8 mouse cellular contexts compared by ENCODE assay signal in genomic region chr11:18957097-18957804, GRCm38 (mm10).
A peak's percentile ranks its signal among the peaks of the same experiment; 100 is the strongest.
DNase-seq lines count a peak whose midpoint lies in the region; ATAC-seq and TF ChIP-seq lines count a peak whose summit lies in the region.

No protein-coding gene starts in this region.

- H3K27me3 ChIP-seq in kidney, embryonic 16.5 days (ENCODE audit: insufficient read depth, low read length), result no peaks in the 10 kb centered on the region
- H3K27me3 ChIP-seq in embryonic facial prominence, embryonic 10.5 days (replicated peaks; ENCODE audit: low read depth, poor library complexity, severe bottlenecking), result peaks cover 5% of the 10 kb centered on the region; the same call in 1 of the 2 replicates
- H3K27me3 ChIP-seq in hindbrain, postnatal 0 days (ENCODE audit: insufficient read depth, low read length), result no peaks in the 10 kb centered on the region
- H3K27me3 ChIP-seq in midbrain, embryonic 16.5 days (ENCODE audit: control insufficient read depth, insufficient read depth, low read depth, low read length), result no peaks in the 10 kb centered on the region

- 0 out of 2 replicates have a peak, but pooled peaks cover 5% of the 10 kb centered on the region for H3K36me3 ChIP-seq in kidney, embryonic 16.5 days (ENCODE audit: insufficient read depth, low read length)
- peaks cover 9% of the 10 kb centered on the region; the same call in 1 of the 2 replicates for H3K36me3 ChIP-seq in embryonic facial prominence, embryonic 10.5 days (replicated peaks)
- no peaks in the 10 kb centered on the region; the same call in 1 of the 2 replicates for H3K36me3 ChIP-seq in hindbrain, postnatal 0 days (ENCODE audit: insufficient read depth, low read length)
- H3K36me3 ChIP-seq in midbrain, embryonic 16.5 days (ENCODE audit: control insufficient read depth, insufficient read depth, low read length), result no peaks in the 10 kb centered on the region

- intact Hi-C loops in left cerebral cortex, adult 2 months (cut with DNase I), result no loop called here

- peaks cover 38% of the 10 kb centered on the region for H3K4me1 ChIP-seq in kidney, embryonic 16.5 days (ENCODE audit: insufficient read depth, low read length)
- peaks cover 19% of the 10 kb centered on the region for H3K4me1 ChIP-seq in embryonic facial prominence, embryonic 10.5 days
- H3K4me1 ChIP-seq in hindbrain, postnatal 0 days (ENCODE audit: insufficient read depth, low read length), result 0 out of 2 replicates have a peak, but pooled peaks cover 3% of the 10 kb centered on the region
- H3K4me1 ChIP-seq in midbrain, embryonic 16.5 days (ENCODE audit: control insufficient read depth, insufficient read depth, low read length), result no peaks in the 10 kb centered on the region; the same call in 1 of the 2 replicates

- no peak overlapping the region for H3K27ac ChIP-seq in kidney, embryonic 16.5 days (ENCODE audit: low read length)
- peak overlapping the region; percentile 26; the same call in 1 of the 2 replicates for H3K27ac ChIP-seq in embryonic facial prominence, embryonic 10.5 days (replicated peaks)
- no peak overlapping the region for H3K27ac ChIP-seq in hindbrain, postnatal 0 days
- H3K27ac ChIP-seq in midbrain, embryonic 16.5 days (ENCODE audit: low read length), result no peak overlapping the region
- H3K27ac ChIP-seq in left cerebral cortex, adult 2 months, result no peak overlapping the region

- H3K4me3 ChIP-seq in kidney, embryonic 16.5 days (ENCODE audit: low read length), result no peak overlapping the region
- H3K4me3 ChIP-seq in embryonic facial prominence, embryonic 10.5 days, result no peak overlapping the region
- H3K4me3 ChIP-seq in hindbrain, postnatal 0 days (ENCODE audit: low read length), result no peak overlapping the region
- H3K4me3 ChIP-seq in midbrain, embryonic 16.5 days (ENCODE audit: low read depth, low read length), result 0 out of 2 replicates have a peak overlapping the region, but pooled peaks have one; percentile 14
- no peak overlapping the region for H3K4me3 ChIP-seq in left cerebral cortex, adult 2 months

- TF ChIP-seq CTCF in hindbrain, postnatal 0 days (IDR thresholded peaks at IDR 0.05; ENCODE audit: low read depth), result no peak
- no peak for TF ChIP-seq CTCF in left cerebral cortex, adult 2 months (IDR thresholded peaks at IDR 0.05)

- no peaks in the 10 kb centered on the region for H3K9me3 ChIP-seq in kidney, embryonic 16.5 days (ENCODE audit: low read length)
- no peaks in the 10 kb centered on the region for H3K9me3 ChIP-seq in embryonic facial prominence, embryonic 10.5 days
- H3K9me3 ChIP-seq in hindbrain, postnatal 0 days (ENCODE audit: low read length), result no peaks in the 10 kb centered on the region
- no peaks in the 10 kb centered on the region for H3K9me3 ChIP-seq in midbrain, embryonic 16.5 days (replicated peaks; ENCODE audit: control insufficient read depth, low read length, poor library complexity, severe bottlenecking)

- 46% methylated on average over 12 of the region's 12 CpGs for WGBS in kidney, embryonic 16.5 days
- WGBS in embryonic facial prominence, embryonic 10.5 days, result 51% methylated on average over 12 of the region's 12 CpGs
- WGBS in hindbrain, postnatal 0 days, result 49% methylated on average over 12 of the region's 12 CpGs
- 44% methylated on average over 12 of the region's 12 CpGs for WGBS in midbrain, embryonic 16.5 days

- H3K4me2 ChIP-seq in kidney, embryonic 16.5 days (replicated peaks; ENCODE audit: low read depth, low read length), result peak overlapping the region; percentile 14
- peak overlapping the region; percentile 11 for H3K4me2 ChIP-seq in hindbrain, postnatal 0 days (ENCODE audit: low read depth, low read length)
- H3K4me2 ChIP-seq in midbrain, embryonic 16.5 days (ENCODE audit: low read length), result peak overlapping the region; percentile 47

- no peak for ATAC-seq in kidney, embryonic 16.5 days (ENCODE audit: low FRiP score, low TSS enrichment)
- no peak for ATAC-seq in hindbrain, postnatal 0 days
- no peak for ATAC-seq in midbrain, embryonic 16.5 days

- DNase-seq in kidney, adult 9 months, result no peak
- no peak for DNase-seq in embryonic facial prominence, embryonic 10.5 days (ENCODE audit: low spot score)
- DNase-seq in hindbrain, postnatal 0 days (ENCODE audit: low spot score), result no peak
- DNase-seq in embryo, embryonic 11 days, result no peak
- no peak for DNase-seq in adrenal gland, adult 8-10 months
- no peak for DNase-seq in left cerebral cortex, adult 2 months (ENCODE audit: extremely low spot score in 1 of 2, low spot score in 2 of 2)

- H3K9ac ChIP-seq in kidney, embryonic 16.5 days (replicated peaks; ENCODE audit: low read length), result no peak overlapping the region
- no peak overlapping the region for H3K9ac ChIP-seq in hindbrain, postnatal 0 days (replicated peaks; ENCODE audit: low read length)
- H3K9ac ChIP-seq in midbrain, embryonic 16.5 days (ENCODE audit: low read depth, low read length), result peak overlapping the region; percentile 28; the same call in 1 of the 2 replicates
